Mouse (Mus musculus) liver, adult 2 months (tissue): ENCODE measurements around the gene Tmem100.

Experiments used
- CTCF ChIP-seq: fragments of 200-500 bp; IDR thresholded peaks from 2 replicates; pipeline ENCODE4 v1.5.1; 2011; ENCODE audit warnings: low read depth, low read length, control low read depth
- POLR2A ChIP-seq: fragments of 200-500 bp; IDR thresholded peaks from 2 replicates; pipeline ENCODE4 v1.6.1; 2011; ENCODE audit warnings: low read length, control low read depth; ENCODE audit not compliant: insufficient read depth; ENCODE audit errors: extremely low read depth

- no peak for TF ChIP-seq POLR2A
- TF ChIP-seq CTCF: no peak
Observed at GRCm38 (mm10) chr11:90025891-90026801, 4.0 kb upstream of the Tmem100 start.
